Mouse (Mus musculus) forebrain, embryonic 13.5 days (tissue): Measurements from ENCODE around the gene Phyhd1. TPM values are rescaled to one million over a fixed set of nuclear protein-coding genes. Genes with fewer than 3 reads are reported as not detected.
A peak's percentile ranks its signal among the peaks of the same experiment; 100 is the strongest.

Experiments used
- ATAC-seq: fragments of 200-750 bp; cut with Nextera tagmentation; 2 replicates; pipeline ENCODE4 v1.8.0; 2017
- H3K27ac ChIP-seq: fragments of 300-500 bp; sonication (generic); 2 replicates; pipeline ENCODE4 v1.5.1; 2015; ENCODE audit warnings: inconsistent platforms, mild to moderate bottlenecking, moderate library complexity
- H3K27me3 ChIP-seq: fragments of 300-500 bp; sonication (generic); 2 replicates; pipeline ENCODE4 v1.6.1; 2015; ENCODE audit warnings: mild to moderate bottlenecking, inconsistent platforms
- H3K36me3 ChIP-seq: fragments of 300-500 bp; sonication (generic); 2 replicates; pipeline ENCODE4 v1.6.1; 2015; ENCODE audit warnings: mild to moderate bottlenecking, inconsistent platforms; ENCODE audit not compliant: poor library complexity, severe bottlenecking
- H3K4me1 ChIP-seq: fragments of 300-500 bp; sonication (generic); 2 replicates; pipeline ENCODE4 v1.6.1; 2015; ENCODE audit warnings: inconsistent platforms
- H3K4me2 ChIP-seq: fragments of 300-500 bp; sonication (generic); 2 replicates; pipeline ENCODE4 v1.6.1; 2015; ENCODE audit warnings: inconsistent platforms, mild to moderate bottlenecking, moderate library complexity
- H3K4me3 ChIP-seq: fragments of 300-500 bp; sonication (generic); 2 replicates; pipeline ENCODE4 v1.5.1; 2015; ENCODE audit warnings: mild to moderate bottlenecking, inconsistent platforms
- H3K9ac ChIP-seq: fragments of 300-500 bp; sonication (generic); 2 replicates; pipeline ENCODE4 v1.6.1; 2015; ENCODE audit warnings: mild to moderate bottlenecking, inconsistent platforms
- H3K9me3 ChIP-seq: fragments of 300-500 bp; sonication (generic); replicated peaks from 2 replicates; pipeline ENCODE4 v1.6.1; 2016; ENCODE audit warnings: inconsistent platforms
- WGBS: fragments of 180-500 bp; shearing (Covaris S2); methylation state at CpG from one replicate; pipeline ENCODE4 v1.1.7; 2015; 5-methylcytosine and 5-hydroxymethylcytosine counted together
- polyA plus RNA-seq: library from polyadenylated mRNA; unstranded; fragments of >200 nt; fragmentation: Nextera tagmentation; extraction: Ambion mirVana; gene quantifications from 2 replicates; pipeline ENCODE4 v1.2.1, GENCODE M21; 2015

Gene Phyhd1
- polyA plus RNA-seq, 1 experiment from 2014 or later = 5.3 TPM

DNA sequence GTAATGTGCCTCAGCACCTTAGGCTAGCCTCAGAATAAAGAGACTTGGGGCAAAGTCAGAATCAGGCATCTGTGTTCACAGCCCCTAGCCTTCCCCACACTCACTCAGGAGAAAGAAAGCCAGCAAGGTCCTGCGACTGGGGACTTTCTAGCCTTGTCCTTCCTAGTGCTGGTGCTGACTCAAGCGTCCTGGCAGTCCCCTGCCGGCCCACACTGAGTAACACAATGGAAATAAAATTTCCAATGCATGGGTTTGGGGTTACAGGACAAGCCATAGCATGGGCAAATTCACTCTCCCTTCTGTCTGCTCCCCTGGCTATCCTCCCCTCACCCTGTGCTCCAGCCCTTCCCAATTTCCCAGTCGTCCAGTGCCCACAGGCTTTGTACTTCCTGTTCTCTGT is 2.4 kb downstream of the Phyhd1 start:
- Histone ChIP-seq H3K4me1 (peaks cover 37% of the 10 kb centered on the region), H3K4me3 (no peak overlapping the region), H3K27me3 (no peaks in the 10 kb centered on the region), H3K27ac (no peak overlapping the region), H3K9me3 (no peaks in the 10 kb centered on the region), H3K36me3 (peaks cover 33% of the 10 kb centered on the region), H3K4me2 (no peak overlapping the region), H3K9ac (no peak overlapping the region)
- ATAC-seq = no peak
- 62% methylated on average over 4 of the region's 4 CpGs for WGBS

DNA sequence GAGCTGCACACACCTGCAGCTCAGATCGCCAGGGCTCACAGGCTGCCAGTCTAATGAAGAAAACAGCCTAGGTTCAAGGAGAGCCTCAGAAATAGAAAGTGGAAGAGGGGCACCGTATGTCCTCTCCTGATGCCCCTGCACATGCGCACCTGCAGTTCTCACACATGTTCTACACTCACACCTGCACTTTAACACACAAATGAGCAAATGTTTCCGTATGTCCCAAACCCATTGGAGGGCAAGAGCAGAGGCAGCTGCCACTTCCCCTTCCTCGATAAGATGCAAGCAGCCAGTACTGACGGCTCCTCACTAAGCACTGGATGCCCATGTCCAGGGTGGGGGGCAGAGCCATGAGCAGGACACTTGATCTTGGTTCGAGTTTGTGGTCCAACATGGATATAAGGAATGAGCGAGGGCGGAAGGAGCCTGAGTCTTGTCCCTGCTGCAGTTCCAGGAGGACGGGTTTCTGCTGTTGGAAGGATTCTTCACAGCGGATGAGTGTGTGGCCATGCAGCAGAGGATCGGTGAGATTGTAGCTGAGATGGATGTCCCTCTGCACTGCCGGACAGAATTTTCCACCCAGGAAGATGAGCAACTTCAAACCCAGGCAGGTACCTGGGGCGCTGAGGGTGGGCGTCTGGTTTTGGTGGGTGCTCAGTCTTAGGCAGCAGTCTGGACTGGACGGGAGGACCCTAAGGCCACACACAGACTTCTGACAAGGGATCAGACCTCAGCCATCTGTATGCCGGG is 3.4 kb downstream of the Phyhd1 start:
- no peak overlapping the region for H3K4me2 ChIP-seq
- H3K27ac ChIP-seq = no peak overlapping the region; the same call in 1 of the 2 replicates

DNA sequence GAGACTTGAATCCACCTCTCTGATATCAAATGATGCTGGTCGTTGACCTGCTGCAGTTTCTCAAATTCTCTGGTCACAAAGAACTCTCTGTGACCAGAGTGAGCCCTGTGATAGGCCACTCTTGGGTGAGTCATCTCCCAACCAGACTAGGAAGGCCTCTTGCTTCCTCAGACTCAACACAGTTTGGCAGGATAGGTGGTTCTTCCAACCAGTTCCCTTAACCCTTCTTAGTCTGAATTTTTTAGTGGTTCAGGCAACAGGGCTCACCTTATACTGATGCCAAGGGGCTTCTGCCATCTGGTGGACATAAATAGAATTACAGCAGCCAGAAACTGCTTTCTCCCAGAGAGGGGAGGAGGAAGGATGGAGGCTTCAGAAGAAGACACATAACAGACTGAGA is 4.1 kb downstream of the Phyhd1 start:
- Histone ChIP-seq H3K4me2 (no peak overlapping the region), H3K9ac (no peak overlapping the region), H3K27me3 (no peaks in the 10 kb centered on the region), H3K4me1 (peaks cover 21% of the 10 kb centered on the region), H3K9me3 (no peaks in the 10 kb centered on the region), H3K27ac (no peak overlapping the region), H3K4me3 (no peak overlapping the region), H3K36me3 (peaks cover 15% of the 10 kb centered on the region)
- peak; percentile 65 for ATAC-seq
- WGBS = 55% methylated on average over 1 of the region's 1 CpGs

More for the DNA sequence above, 3.4 kb downstream of the Phyhd1 start:
- no peak for ATAC-seq
- 91% methylated on average over 17 of the region's 17 CpGs for WGBS
- no peaks in the 10 kb centered on the region for H3K9me3 ChIP-seq
- H3K4me1 ChIP-seq = peaks cover 27% of the 10 kb centered on the region
- no peaks in the 10 kb centered on the region for H3K27me3 ChIP-seq
- no peak overlapping the region for H3K4me3 ChIP-seq
- H3K9ac ChIP-seq = no peak overlapping the region
- peaks cover 22% of the 10 kb centered on the region for H3K36me3 ChIP-seq

DNA sequence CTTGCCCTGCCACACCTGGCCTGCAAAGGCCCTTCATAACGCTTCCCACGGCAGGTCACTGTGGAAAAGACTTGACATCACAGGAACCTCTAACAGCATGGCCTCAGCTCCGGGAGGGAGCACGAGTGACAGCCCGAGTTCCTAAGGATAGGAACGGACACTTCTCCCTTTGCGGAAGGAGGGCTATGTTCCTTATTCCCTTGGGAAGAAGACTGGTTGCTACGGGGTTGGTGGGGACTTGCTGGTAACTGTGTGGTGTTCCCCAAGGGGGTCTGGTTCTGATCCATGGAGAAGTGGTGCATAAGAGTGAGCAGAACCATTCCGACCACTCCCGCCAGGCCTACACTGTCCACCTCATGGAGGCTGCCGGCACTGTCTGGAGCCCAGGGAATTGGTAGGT is 14.7 kb downstream of the Phyhd1 start, which contains the start of gene Gm28038:
Gm28038 (plus strand) TSS at position 301 of the 400 bp plus-strand sequence.
- Histone ChIP-seq H3K9me3 (no peaks in the 10 kb centered on the region), H3K27me3 (no peaks in the 10 kb centered on the region), H3K4me1 (peaks cover 11% of the 10 kb centered on the region), H3K27ac (no peak within 1 kb of the TSS), H3K4me3 (no peak within 1 kb of the TSS), H3K4me2 (no peak within 1 kb of the TSS), H3K9ac (no peak within 1 kb of the TSS), H3K36me3 (peaks cover 32% of the 10 kb centered on the region; the same call in 1 of the 2 replicates)
- WGBS = 93% methylated on average over 11 of the region's 11 CpGs
- no peak for ATAC-seq

DNA sequence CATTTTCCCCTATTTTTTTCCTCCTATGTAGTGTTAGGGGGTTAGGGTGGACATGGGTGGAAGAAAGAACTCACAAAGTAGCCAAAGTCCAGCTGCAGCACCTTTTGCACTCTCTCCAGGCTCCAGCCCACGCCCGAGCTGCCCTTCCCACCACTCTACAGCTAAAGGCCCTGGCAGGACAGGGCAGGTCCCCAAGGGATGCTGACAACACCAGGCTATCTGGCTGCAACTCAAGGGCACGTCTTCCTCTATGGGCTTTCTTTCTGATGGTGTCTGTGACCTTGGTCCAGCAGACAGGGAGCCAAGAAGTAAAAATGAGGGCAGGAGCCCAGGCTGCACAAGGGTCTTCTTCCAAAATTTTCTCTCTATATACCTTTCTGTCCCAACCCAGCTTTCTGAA is 15.6 kb downstream of the Phyhd1 start:
- Histone ChIP-seq H3K4me2 (no peak overlapping the region), H3K9ac (no peak overlapping the region), H3K4me3 (no peak overlapping the region), H3K36me3 (peaks cover 32% of the 10 kb centered on the region; the same call in 1 of the 2 replicates), H3K4me1 (peaks cover 11% of the 10 kb centered on the region), H3K27me3 (no peaks in the 10 kb centered on the region), H3K27ac (no peak overlapping the region), H3K9me3 (no peaks in the 10 kb centered on the region)
- WGBS = 81% methylated on average over 3 of the region's 3 CpGs
- no peak for ATAC-seq

DNA sequence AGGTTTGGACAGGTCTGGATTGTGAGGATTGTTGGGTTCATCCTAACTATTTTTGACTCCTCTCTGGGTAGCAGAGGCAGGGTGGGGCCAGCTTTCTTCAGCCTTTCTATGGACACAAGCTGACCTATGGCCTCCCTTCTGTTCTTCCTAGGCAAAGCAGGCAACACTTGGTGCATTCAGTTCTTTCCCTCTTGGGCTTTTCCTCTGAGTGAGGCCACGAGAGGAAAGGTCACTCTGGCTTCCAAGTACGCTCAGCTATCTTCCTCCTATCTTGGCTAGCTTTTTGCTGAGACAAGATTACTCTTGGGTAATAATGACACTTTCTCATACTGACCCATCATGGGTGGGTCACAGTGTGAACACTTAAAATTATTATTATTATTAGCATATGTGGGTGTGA is 17.2 kb downstream of the Phyhd1 start:
- whole genome bisulfite sequencing = 88% methylated on average over 2 of the region's 2 CpGs
- H3K9me3 ChIP-seq = no peaks in the 10 kb centered on the region
- no peak overlapping the region for H3K9ac ChIP-seq
- ATAC-seq = no peak
- H3K27ac ChIP-seq = no peak overlapping the region
- H3K27me3 ChIP-seq = no peaks in the 10 kb centered on the region
- H3K4me3 ChIP-seq = no peak overlapping the region
- H3K4me1 ChIP-seq = peaks cover 24% of the 10 kb centered on the region
- no peak overlapping the region for H3K4me2 ChIP-seq
- peaks cover 22% of the 10 kb centered on the region; the same call in 1 of the 2 replicates for H3K36me3 ChIP-seq

DNA sequence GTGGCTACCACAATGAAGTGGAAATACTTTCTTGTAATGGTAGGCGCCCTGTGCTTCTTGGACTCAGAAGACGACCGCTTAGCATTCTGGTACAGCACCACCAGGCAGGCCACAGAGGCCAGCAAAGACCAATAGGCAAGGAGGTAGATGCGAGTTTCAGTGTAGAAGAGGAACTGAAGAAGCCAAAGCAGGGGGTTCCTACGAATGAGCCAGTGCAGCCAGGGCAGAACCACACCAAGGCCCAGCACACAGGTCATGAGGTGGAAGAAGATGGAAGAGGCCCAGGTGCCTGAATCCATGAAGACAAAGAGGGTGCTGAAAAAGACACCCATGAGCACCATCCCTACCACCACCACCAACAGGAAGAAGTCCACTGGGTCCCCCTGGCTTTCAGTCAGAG is 19.0 kb downstream of the Phyhd1 start:
- H3K9me3 ChIP-seq = no peaks in the 10 kb centered on the region
- 93% methylated on average over 5 of the region's 5 CpGs for WGBS
- H3K9ac ChIP-seq = no peak overlapping the region
- H3K27ac ChIP-seq = no peak overlapping the region
- H3K36me3 ChIP-seq = peaks cover 18% of the 10 kb centered on the region; the same call in 1 of the 2 replicates
- H3K27me3 ChIP-seq = no peaks in the 10 kb centered on the region
- peak overlapping the region; percentile 95 for H3K4me3 ChIP-seq
- ATAC-seq = no peak
- H3K4me1 ChIP-seq = peaks cover 24% of the 10 kb centered on the region
- peak overlapping the region; percentile 99 for H3K4me2 ChIP-seq

DNA sequence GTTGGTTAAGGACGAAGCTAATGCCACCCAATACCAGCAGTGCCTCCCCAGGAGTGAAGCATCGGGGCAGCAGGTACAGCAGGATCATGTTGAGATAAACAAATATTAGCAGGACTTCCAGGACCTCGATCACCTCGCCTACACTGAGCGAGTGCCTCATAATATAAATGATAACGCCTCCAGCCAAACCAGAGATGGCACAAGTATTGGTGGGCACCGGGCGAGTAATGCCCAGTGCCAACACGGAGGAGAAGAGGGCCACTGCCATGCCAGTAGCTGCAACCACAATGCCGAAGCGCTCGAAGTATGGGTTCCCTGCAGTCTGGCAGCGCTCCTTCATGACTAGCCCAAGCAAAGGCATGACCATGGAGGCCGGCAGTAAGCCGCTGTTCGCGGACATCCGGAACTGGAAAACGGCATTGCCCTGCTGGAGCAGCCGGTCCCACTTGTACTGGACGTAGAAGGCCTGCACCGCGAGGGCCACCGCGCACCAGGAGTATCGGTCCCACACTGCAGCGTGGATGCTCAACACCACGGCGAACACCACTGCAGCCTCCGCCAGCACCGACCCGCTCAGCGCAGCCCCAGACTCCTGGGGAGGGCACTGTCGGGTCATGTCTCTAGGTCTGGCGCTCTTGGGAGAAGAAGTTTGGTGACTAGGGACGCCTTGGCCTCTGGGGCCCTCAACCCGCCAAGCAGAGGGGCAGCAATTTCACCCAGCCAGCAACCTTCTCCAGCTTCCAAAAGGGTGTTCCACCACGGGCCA is 19.6 kb downstream of the Phyhd1 start:
- Histone ChIP-seq H3K9me3 (no peaks in the 10 kb centered on the region), H3K4me3 (peak overlapping the region; percentile 95), H3K27me3 (no peaks in the 10 kb centered on the region), H3K36me3 (peaks cover 21% of the 10 kb centered on the region), H3K4me1 (peaks cover 24% of the 10 kb centered on the region), H3K4me2 (peak overlapping the region; percentile 99), H3K27ac (no peak overlapping the region), H3K9ac (peak overlapping the region; percentile 92)
- WGBS = 14% methylated on average over 38 of the region's 38 CpGs
- ATAC-seq = peak; percentile 66

DNA sequence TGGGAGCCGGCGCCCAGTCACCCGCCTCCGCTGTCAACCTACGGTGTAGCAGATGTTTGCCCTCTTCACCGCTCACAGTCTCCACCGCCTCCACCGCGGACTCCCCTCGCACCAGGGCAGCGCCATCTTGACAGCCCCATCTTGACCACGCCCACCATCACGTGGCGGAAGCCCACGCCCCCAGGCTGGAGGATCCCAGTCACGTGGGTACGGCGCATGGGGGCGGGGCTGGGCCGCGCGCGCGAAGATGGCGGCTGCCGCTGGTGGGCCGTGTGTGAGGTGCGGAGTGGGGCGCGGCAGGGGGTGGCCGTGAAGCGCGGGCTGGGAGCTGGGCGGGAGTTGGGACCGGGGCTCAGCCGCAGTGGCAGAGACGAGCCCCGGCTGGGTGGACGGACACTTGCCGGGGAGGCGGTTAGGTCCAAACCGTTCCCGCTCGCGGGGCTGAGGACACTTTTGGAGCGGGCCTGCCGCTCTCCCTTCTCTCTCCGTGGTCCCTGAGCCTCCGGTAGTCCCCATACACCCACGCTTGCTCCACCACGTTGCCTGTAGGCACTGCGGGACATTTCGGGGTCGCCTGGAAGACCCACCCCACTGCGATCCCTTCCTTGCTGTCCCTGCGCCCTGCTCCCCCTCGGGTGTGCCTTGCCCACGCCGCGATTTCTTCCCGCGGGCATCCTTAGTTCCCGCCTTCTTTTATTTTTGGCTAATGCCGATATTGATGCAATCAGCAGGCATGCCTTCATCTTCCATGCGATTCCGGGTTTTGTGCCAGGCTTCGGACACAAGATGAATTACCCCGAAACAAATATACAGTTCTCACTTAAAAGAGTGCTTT is 20.4 kb downstream of the Phyhd1 start, which contains the start of the genes Dolk and Nup188:
Dolk (minus strand) TSS at position 143 of the 835 bp plus-strand sequence.
Nup188 (plus strand) TSS at position 206 of the 835 bp plus-strand sequence.
- under 1% methylated on average over 66 of the region's 68 CpGs for WGBS
- peaks cover 18% of the 10 kb centered on the region for H3K36me3 ChIP-seq
- no peaks in the 10 kb centered on the region for H3K27me3 ChIP-seq
- peak within 1 kb of the TSS; percentile 92 for H3K9ac ChIP-seq
- H3K9me3 ChIP-seq = no peaks in the 10 kb centered on the region
- peak within 1 kb of the TSS; percentile 95 for H3K4me3 ChIP-seq
- H3K4me1 ChIP-seq = peaks cover 24% of the 10 kb centered on the region
- ATAC-seq = peak; percentile 94
- H3K27ac ChIP-seq = peak within 1 kb of the TSS; percentile 44
- peak within 1 kb of the TSS; percentile 99 for H3K4me2 ChIP-seq

DNA sequence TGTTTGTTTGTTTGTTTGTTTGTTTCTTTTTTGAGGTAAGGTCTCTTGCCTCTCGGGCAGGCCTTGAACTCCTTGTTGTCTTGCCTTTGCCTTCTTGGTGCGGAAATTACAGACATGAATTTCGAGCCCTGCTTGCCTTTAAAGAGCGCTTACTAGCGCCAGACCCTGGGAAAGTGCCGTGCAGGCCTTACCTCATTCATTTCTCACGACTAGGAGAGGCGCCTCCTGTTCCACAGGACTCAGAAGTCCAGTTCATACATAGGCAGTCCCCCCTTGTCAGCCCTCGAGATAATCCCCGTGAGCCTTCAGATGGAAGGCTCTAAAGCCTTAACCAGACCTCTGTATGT is 21.0 kb downstream of the Phyhd1 start:
- under 1% methylated on average over 10 of the region's 10 CpGs for WGBS
- ATAC-seq = no peak
- Histone ChIP-seq H3K27ac (peak overlapping the region; percentile 44; the same call in 1 of the 2 replicates), H3K4me2 (peak overlapping the region; percentile 99), H3K4me1 (peaks cover 24% of the 10 kb centered on the region), H3K36me3 (peaks cover 18% of the 10 kb centered on the region), H3K9me3 (no peaks in the 10 kb centered on the region), H3K4me3 (peak overlapping the region; percentile 95), H3K9ac (peak overlapping the region; percentile 92), H3K27me3 (no peaks in the 10 kb centered on the region)

DNA sequence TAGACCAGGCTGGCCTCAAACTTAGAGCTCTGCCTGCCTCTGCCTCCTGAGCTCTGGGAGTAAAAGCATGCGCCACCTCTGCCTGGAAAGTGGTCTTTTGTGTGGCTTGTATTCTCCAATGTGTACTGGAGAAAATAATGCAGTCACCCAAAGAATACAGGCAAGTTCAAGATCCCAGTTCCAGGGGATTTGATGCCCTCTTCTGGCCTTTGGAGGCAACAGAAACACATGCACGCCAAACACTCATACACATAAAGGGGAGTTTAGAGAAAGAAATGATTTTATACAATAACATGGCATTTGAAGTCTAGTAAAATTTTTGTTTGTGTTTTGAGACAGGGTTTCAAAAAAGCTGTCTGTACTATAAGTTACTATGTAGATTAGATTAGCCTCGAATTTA is 33.5 kb downstream of the Phyhd1 start:
- Histone ChIP-seq H3K4me3 (no peak overlapping the region), H3K9me3 (no peaks in the 10 kb centered on the region), H3K4me1 (no peaks in the 10 kb centered on the region), H3K36me3 (peaks cover 79% of the 10 kb centered on the region), H3K9ac (no peak overlapping the region), H3K27me3 (no peaks in the 10 kb centered on the region), H3K4me2 (no peak overlapping the region), H3K27ac (no peak overlapping the region)
- WGBS = 86% methylated on average over 3 of the region's 3 CpGs
- ATAC-seq = no peak
